8 mouse cellular contexts compared by ENCODE assay signal in the genomic region with DNA sequence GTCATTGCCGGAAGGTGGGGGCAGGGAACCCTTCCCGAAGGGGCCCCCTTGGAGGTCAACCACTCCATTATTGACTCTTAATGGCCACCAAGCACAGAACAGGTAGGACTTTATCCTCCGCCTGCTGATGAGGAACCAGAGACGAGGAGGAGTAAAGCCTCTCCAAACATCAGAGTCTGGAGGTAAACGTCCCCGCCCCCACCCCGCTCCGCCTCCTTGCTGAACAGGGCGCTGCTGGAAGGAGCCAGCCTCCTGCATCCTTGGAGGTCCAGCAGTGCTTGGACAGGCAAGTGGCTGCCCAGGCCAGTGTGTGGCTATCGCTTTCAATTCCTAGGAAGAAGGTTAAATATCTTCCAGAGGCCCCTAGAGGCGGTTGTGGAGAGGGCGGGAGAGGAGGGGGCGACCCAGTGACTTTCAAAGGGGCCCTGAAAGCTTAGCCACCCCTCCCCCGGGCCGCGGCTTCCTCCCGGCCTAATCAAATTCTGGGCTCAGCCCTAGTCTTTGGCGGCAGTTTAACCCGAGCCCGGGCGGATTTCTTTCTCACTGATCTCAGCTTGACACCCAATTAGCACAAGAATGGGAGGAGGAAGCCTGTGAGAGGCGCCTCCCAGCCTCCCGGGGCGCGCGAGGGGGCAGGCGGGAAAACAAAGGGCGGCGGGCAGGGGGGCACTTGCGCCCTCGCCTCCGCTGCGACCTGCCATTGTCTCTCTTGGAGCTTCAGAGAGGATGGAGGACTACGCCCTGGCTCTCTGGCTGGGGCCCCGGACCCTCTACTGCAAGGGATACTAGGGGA. TPM values are rescaled to one million over a fixed set of nuclear protein-coding genes. Genes with fewer than 3 reads are reported as not detected.
DNase-seq lines count a peak whose midpoint lies in the region; ATAC-seq and TF ChIP-seq lines count a peak whose summit lies in the region.

A gene (plus strand): TSS at position 51 of the 793 bp plus-strand sequence.

- DNase-seq in Muller cell, postnatal 12 days (ENCODE audit: inconsistent ontology term), result peak; percentile 81
- peak; percentile 63 to 64 for DNase-seq in cerebellum, adult 18-20 months
- peak; percentile 83 for DNase-seq in forebrain, postnatal 0 days
- peak; percentile 57 to 68 for DNase-seq in heart, postnatal 36 days
- peak; percentile 59 to 60 for DNase-seq in layer of hippocampus, adult 2 months (ENCODE audit: low spot score in 2 of 2)
- peak; percentile 54 for DNase-seq in ovary, adult 18-20 months (ENCODE audit: low spot score)
- peak; percentile 74 for DNase-seq in thymus, postnatal 14 days

- no peaks in the 10 kb centered on the region for H3K9me3 ChIP-seq in forebrain, postnatal 0 days (ENCODE audit: low read length)
- no peaks in the 10 kb centered on the region for H3K9me3 ChIP-seq in lung, embryonic 16.5 days (ENCODE audit: control insufficient read depth, low read length)

- peak within 1 kb of the TSS; percentile 80 for H3K4me2 ChIP-seq in forebrain, postnatal 0 days (ENCODE audit: low read depth)
- H3K4me2 ChIP-seq in lung, embryonic 16.5 days (ENCODE audit: low read depth, low read length), result peak within 1 kb of the TSS; percentile 72

- WGBS in forebrain, postnatal 0 days, result 1% methylated on average over 34 of the region's 35 CpGs
- 0% methylated on average over 35 of the region's 35 CpGs for WGBS in lung, embryonic 16.5 days

- H3K4me3 ChIP-seq in forebrain, postnatal 0 days (ENCODE audit: low read depth, low read length), result peak within 1 kb of the TSS; percentile 46
- H3K4me3 ChIP-seq in layer of hippocampus, adult 2 months, result peak within 1 kb of the TSS; percentile 64
- peak within 1 kb of the TSS; percentile 55 for H3K4me3 ChIP-seq in lung, embryonic 16.5 days (ENCODE audit: low read length)

- H3K9ac ChIP-seq in forebrain, postnatal 0 days, result peak within 1 kb of the TSS; percentile 77
- H3K9ac ChIP-seq in lung, embryonic 16.5 days (ENCODE audit: low read length), result peak within 1 kb of the TSS; percentile 72

- ATAC-seq in forebrain, postnatal 0 days, result peak; percentile 71
- ATAC-seq in lung, embryonic 16.5 days (ENCODE audit: low read depth), result peak; percentile 83

- TF ChIP-seq CTCF in forebrain, postnatal 0 days (IDR thresholded peaks at IDR 0.05; ENCODE audit: low read depth), result peak; percentile 38; the same call in 1 of the 2 replicates
- peak; percentile 39 for TF ChIP-seq CTCF in layer of hippocampus, adult 2 months (conservative IDR thresholded peaks at IDR 0.05)

- intact Hi-C loops in heart, postnatal 36 days (cut with DNase I), result no loop called here

- no peaks in the 10 kb centered on the region for H3K27me3 ChIP-seq in forebrain, postnatal 0 days (ENCODE audit: insufficient read depth, low read length)
- H3K27me3 ChIP-seq in lung, embryonic 16.5 days (ENCODE audit: control insufficient read depth, insufficient read depth, low read depth, low read length), result no peaks in the 10 kb centered on the region

- H3K36me3 ChIP-seq in forebrain, postnatal 0 days (ENCODE audit: insufficient read depth), result peaks cover 17% of the 10 kb centered on the region
- H3K36me3 ChIP-seq in lung, embryonic 16.5 days (ENCODE audit: control insufficient read depth, insufficient read depth, low read length), result no peaks in the 10 kb centered on the region

- H3K27ac ChIP-seq in forebrain, postnatal 0 days (ENCODE audit: low read depth, low read length), result peak within 1 kb of the TSS; percentile 92
- H3K27ac ChIP-seq in layer of hippocampus, adult 2 months, result peak within 1 kb of the TSS; percentile 97
- peak within 1 kb of the TSS; percentile 93 for H3K27ac ChIP-seq in lung, embryonic 16.5 days (ENCODE audit: low read length)

- peaks cover 6% of the 10 kb centered on the region; the same call in 1 of the 2 replicates for H3K4me1 ChIP-seq in forebrain, postnatal 0 days (ENCODE audit: insufficient read depth)
- H3K4me1 ChIP-seq in lung, embryonic 16.5 days (replicated peaks; ENCODE audit: control insufficient read depth, insufficient read depth, low read length), result peaks cover 4% of the 10 kb centered on the region

RNA-seq across cellular contexts. Expression of the gene that starts here (rescaled TPM):
- total RNA-seq in forebrain, postnatal 0 days (2014; rRNA removed), result 58.9 and 91.9 TPM in 2 replicates
- 27.3 and 29.4 TPM in 2 replicates for polyA plus RNA-seq in forebrain, postnatal 0 days (2015; fragmentation: Nextera tagmentation; extraction: Ambion mirVana)
- 10 to 100 TPM; 30.4 to 34.2 TPM for total RNA-seq in heart, postnatal 36 days (2021)
- 10 to 100 TPM; 43.0 to 48.7 TPM for total RNA-seq in layer of hippocampus, adult 2 months (2021)
- polyA plus RNA-seq in lung, embryonic 16.5 days (2015; fragmentation: Nextera tagmentation; extraction: Ambion mirVana), result 24.8 and 31.0 TPM in 2 replicates

Comparison
In these comparisons a context has a peak if more than half of its experiments do, and no peak if none do; other contexts are left out.
1. Peak in every context shown above with its lines: DNase-seq, ATAC-seq, H3K4me3 ChIP-seq and H3K27ac ChIP-seq.